Mouse (Mus musculus): ENCODE data around the gene Serpina1b. TPM values are rescaled to one million over a fixed set of nuclear protein-coding genes. Genes with fewer than 3 reads are reported as not detected.
"Not testable (repeated sequence)": the region's sequence is repeated elsewhere in the genome, so short reads cannot be mapped to it uniquely, and the experiment has no call there.

Serpina1b gene
- 465 and 505 TPM in 2 replicates for polyA plus RNA-seq (2015; fragmentation: Nextera tagmentation; extraction: Ambion mirVana)

DNA sequence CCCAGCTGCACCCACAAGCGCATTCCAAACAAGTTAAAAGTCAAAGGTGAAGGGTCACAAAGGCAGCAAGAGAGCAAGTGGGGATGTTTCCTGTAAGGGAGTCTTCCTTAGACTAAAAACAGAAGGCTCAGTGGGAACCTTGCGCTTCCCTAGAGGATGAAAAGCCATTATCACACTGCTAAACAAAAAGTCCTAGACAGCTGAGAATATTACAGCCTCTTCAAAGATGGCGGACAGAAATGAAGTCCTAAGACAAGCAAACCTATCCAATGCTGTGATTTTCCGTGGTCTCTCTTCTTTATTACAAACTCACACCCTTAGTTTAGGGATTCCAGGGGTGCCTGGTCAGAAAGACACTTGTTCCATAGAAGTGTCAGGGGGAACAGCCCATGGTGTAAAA is at the start of gene Serpina1b:
Gene Serpina1b, minus strand, starts transcription at position 101 of the 400 bp plus-strand sequence.
- H3K27ac ChIP-seq; DNase-seq; H3K4me2 ChIP-seq; H3K36me3 ChIP-seq; H3K27me3 ChIP-seq; H3K4me1 ChIP-seq (replicated peaks); ATAC-seq (ENCODE audit: low read depth); H3K4me3 ChIP-seq (replicated peaks); H3K9me3 ChIP-seq (replicated peaks); H3K9ac ChIP-seq: not testable (repeated sequence)
- 52% methylated on average over 4 of the region's 4 CpGs for WGBS (ENCODE audit: insufficient replicate concordance)

DNA sequence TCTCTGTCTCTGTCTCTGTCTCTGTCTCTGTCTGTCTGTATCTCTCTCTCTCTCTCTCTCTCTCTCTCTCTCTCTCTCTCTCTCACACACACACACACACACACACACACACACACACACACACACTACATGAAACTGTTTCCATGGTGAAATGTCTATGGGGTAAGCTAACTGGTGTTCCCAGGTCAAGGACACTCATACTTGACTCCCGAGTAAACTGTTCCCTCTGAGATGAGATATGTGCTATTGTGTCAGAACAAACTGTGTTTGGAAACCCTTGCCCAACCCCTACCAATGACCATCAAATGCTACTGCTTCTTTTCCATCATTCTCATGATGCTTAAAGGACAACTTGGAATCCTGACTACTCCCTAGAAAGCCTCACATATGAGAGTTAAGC is 36.7 kb upstream of the Serpina1b start:
- H3K27ac ChIP-seq; H3K4me3 ChIP-seq (replicated peaks); H3K36me3 ChIP-seq; H3K9ac ChIP-seq; ATAC-seq (ENCODE audit: low read depth); DNase-seq; H3K27me3 ChIP-seq; H3K9me3 ChIP-seq (replicated peaks); H3K4me1 ChIP-seq (replicated peaks); H3K4me2 ChIP-seq: not testable (repeated sequence)
- 32% methylated on average over 1 of the region's 1 CpGs for WGBS (ENCODE audit: insufficient replicate concordance)

DNA sequence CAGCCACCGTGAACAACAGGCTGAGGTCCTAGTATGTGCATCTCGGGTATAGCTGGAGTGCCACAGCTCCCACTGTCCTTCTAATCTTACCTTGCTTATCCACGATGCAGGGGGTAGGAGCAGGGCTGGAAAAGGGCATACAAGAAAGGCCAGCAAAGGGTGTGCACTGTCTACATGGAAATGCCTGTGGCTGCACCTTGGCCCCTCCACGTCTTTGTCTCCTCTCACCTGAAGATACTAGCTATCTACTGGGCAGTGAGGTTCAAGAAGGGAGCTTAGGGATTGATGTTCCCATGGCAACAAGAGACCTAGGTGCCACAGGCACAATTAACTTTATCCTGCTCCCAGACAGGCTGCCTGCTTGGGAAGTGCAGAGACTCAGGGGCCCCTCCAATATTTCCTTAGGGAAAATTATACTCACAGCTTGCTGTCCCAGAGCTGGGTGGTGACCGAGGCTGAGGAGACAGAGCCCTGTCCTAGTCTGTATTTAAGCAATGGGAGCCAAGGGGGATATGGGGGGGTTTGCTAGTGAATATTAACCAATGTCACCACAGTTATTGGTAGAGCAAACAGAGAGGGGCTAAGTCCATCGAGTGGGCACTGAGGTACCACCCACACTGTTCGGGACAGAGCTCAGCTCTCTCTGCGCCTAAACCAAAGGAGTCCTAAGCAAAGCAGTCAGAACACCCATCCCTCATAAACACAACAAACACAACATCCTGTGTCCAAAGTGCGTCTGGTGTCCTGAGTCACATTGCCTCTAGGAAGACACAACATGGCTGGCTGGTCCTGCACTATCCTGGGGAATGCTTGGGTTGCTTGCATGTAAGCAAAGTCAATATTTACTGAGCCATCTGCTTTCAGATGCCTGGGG is 33.2 kb upstream of the Serpina1b start, which contains the start of gene Serpina1a:
Gene Serpina1a, minus strand, starts transcription at position 462 of the 874 bp plus-strand sequence.
- not testable (repeated sequence) for H3K4me1 ChIP-seq (replicated peaks); DNase-seq; H3K36me3 ChIP-seq; H3K9me3 ChIP-seq (replicated peaks); H3K9ac ChIP-seq; H3K27ac ChIP-seq; H3K27me3 ChIP-seq
- Histone ChIP-seq H3K4me3 (replicated peaks) (peak within 1 kb of the TSS; percentile 41), H3K4me2 (peak within 1 kb of the TSS; percentile 46)
- WGBS (ENCODE audit: insufficient replicate concordance), result 49% methylated on average over 9 of the region's 9 CpGs
- peak; percentile 53; the same call in 1 of the 2 replicates for ATAC-seq (ENCODE audit: low read depth)

- H3K4me2 ChIP-seq, result peak overlapping the region; percentile 38
- no peaks in the 10 kb centered on the region; the same call in 1 of the 2 replicates for H3K4me1 ChIP-seq (replicated peaks)
- no peak overlapping the region for H3K9ac ChIP-seq
- H3K36me3 ChIP-seq, result no peaks in the 10 kb centered on the region
- H3K9me3 ChIP-seq (replicated peaks), result no peaks in the 10 kb centered on the region
- no peaks in the 10 kb centered on the region for H3K27me3 ChIP-seq
- DNase-seq (no peak), ATAC-seq (ENCODE audit: low read depth) (no peak)
- H3K4me3 ChIP-seq (replicated peaks), result no peak overlapping the region
- no peak overlapping the region for H3K27ac ChIP-seq
- WGBS (ENCODE audit: insufficient replicate concordance), result 38% methylated on average over 3 of the region's 3 CpGs
Observed at GRCm38 (mm10) chr12:103860976-103861375, 30.8 kb upstream of the Serpina1b start.

GRCm38 (mm10) chr12:103860571-103860970 is 30.4 kb upstream of the Serpina1b start:
- DNase-seq, H3K27ac ChIP-seq: not testable (repeated sequence)

GRCm38 (mm10) chr12:103859584-103859983 is 29.4 kb upstream of the Serpina1b start:
- 33% methylated on average over 3 of the region's 3 CpGs for WGBS (ENCODE audit: insufficient replicate concordance)
- not testable (repeated sequence) for DNase-seq; H3K27ac ChIP-seq; H3K36me3 ChIP-seq; H3K9ac ChIP-seq; H3K4me1 ChIP-seq (replicated peaks); H3K4me3 ChIP-seq (replicated peaks); H3K27me3 ChIP-seq; H3K9me3 ChIP-seq (replicated peaks); ATAC-seq (ENCODE audit: low read depth); H3K4me2 ChIP-seq

More at GRCm38 (mm10) chr12:103860571-103860970, 30.4 kb upstream of the Serpina1b start:
- H3K36me3 ChIP-seq; H3K9ac ChIP-seq; H3K4me1 ChIP-seq (replicated peaks); H3K4me3 ChIP-seq (replicated peaks); ATAC-seq (ENCODE audit: low read depth); H3K9me3 ChIP-seq (replicated peaks); H3K27me3 ChIP-seq: not testable (repeated sequence)
- peak overlapping the region; percentile 38 for H3K4me2 ChIP-seq
- 53% methylated on average over 3 of the region's 4 CpGs for WGBS (ENCODE audit: insufficient replicate concordance)

DNA sequence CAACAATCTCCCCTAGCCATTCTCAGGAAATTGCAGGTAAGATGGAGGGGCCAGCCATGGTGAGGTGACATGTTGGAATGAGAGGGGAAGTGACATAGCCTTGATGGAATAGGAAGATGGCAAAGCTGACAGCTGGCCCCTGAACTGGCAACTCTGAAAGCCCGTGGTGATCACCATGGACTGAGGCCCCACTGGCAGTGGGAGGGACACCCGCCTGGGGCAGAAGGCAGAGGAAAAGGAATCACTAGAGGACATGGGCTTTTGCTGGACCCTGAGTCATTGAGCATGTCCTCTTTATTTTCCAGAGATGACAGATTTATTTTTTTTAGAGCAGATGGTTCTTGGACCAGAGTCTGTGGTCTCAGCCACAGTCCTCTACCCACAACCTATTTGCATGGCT is 22.9 kb upstream of the Serpina1b start:
- not testable (repeated sequence) for DNase-seq; ATAC-seq (ENCODE audit: low read depth); H3K4me2 ChIP-seq; H3K27ac ChIP-seq; H3K9ac ChIP-seq; H3K9me3 ChIP-seq (replicated peaks); H3K4me3 ChIP-seq (replicated peaks); H3K27me3 ChIP-seq; H3K4me1 ChIP-seq (replicated peaks); H3K36me3 ChIP-seq
- WGBS (ENCODE audit: insufficient replicate concordance), result 72% methylated on average over 2 of the region's 2 CpGs

DNA sequence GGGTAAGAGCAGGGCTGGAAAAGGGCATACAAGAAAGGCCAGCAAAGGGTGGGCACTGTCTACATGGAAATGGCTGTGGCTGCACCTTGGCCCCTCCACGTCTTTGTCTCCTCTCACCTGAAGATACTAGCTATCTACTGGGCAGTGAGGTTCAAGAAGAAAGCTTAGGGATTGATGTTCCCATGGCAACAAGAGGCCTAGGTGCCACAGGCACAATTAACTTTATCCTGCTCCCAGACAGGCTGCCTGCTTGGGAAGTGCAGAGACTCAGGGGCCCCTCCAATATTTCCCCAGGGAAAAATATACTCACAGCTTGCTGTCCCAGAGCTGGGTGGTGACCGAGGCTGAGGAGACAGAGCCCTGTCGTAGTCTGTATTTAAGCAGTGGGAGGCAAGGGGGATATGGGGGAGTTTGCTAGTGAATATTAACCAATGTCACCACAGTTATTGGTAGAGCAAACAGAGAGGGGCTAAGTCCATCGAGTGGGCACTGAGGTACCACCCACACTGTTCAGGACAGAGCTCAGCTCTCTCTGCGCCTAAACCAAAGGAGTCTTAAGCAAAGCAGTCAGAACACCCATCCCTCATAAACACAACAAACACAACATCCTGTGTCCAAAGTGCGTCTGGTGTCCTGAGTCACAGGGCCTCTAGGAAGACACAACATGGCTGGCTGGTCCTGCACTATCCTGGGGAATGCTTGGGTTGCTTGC is 2.4 kb downstream of the Serpina1b start:
- not testable (repeated sequence) for H3K9me3 ChIP-seq (replicated peaks); H3K27me3 ChIP-seq; H3K27ac ChIP-seq; H3K36me3 ChIP-seq; DNase-seq; H3K4me1 ChIP-seq (replicated peaks)
- H3K4me3 ChIP-seq (replicated peaks), result peak overlapping the region; percentile 47
- 49% methylated on average over 6 of the region's 6 CpGs for WGBS (ENCODE audit: insufficient replicate concordance)
- ATAC-seq (ENCODE audit: low read depth), result peak; percentile 23; the same call in 1 of the 2 replicates
- 0 out of 2 replicates have a peak overlapping the region, but pooled peaks have one; percentile 26 for H3K9ac ChIP-seq
- peak overlapping the region; percentile 26 for H3K4me2 ChIP-seq

- not testable (repeated sequence) for H3K4me1 ChIP-seq (replicated peaks); H3K4me3 ChIP-seq (replicated peaks); H3K9ac ChIP-seq; ATAC-seq (ENCODE audit: low read depth); DNase-seq; H3K27me3 ChIP-seq; H3K4me2 ChIP-seq; H3K36me3 ChIP-seq; H3K9me3 ChIP-seq (replicated peaks); H3K27ac ChIP-seq
- WGBS (ENCODE audit: insufficient replicate concordance), result 44% methylated on average over 5 of the region's 5 CpGs
Observed at GRCm38 (mm10) chr12:103823826-103824225, 6.3 kb downstream of the Serpina1b start.

DNA sequence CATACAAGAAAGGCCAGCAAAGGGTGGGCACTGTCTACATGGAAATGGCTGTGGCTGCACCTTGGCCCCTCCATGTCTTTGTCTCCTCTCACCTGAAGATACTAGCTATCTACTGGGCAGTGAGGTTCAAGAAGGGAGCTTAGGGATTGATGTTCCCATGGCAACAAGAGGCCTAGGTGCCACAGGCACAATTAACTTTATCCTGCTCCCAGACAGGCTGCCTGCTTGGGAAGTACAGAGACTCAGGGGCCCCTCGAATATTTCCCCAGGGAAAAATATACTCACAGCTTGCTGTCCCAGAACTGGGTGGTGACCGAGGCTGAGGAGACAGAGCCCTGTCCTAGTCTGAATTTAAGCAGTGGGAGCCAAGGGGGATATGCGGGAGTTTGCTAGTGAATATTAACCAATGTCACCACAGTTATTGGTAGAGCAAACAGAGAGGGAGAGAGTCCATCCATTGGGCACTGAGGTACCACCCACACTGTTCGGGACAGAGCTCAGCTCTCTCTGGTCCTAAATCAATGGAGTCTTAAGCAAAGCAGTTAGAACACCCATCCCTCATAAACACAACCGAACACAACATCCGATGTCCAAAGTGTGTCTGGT is 56.8 kb downstream of the Serpina1b start, which contains the start of gene Serpina1d:
Gene Serpina1d, minus strand, starts transcription at position 347 of the 606 bp plus-strand sequence.
- not testable (repeated sequence) for H3K9ac ChIP-seq; H3K9me3 ChIP-seq (replicated peaks); H3K4me1 ChIP-seq (replicated peaks); H3K36me3 ChIP-seq; DNase-seq; H3K27me3 ChIP-seq; H3K27ac ChIP-seq
- H3K4me3 ChIP-seq (replicated peaks), result peak within 1 kb of the TSS; percentile 22; the same call in 1 of the 2 replicates
- H3K4me2 ChIP-seq, result 0 out of 2 replicates have a peak within 1 kb of the TSS, but pooled peaks have one; percentile 26
- peak; percentile 36; the same call in 1 of the 2 replicates for ATAC-seq (ENCODE audit: low read depth)
- 51% methylated on average over 6 of the region's 6 CpGs for WGBS (ENCODE audit: insufficient replicate concordance)

GRCm38 (mm10) chr12:103770597-103770996 is 59.6 kb downstream of the Serpina1b start:
- not testable (repeated sequence) for H3K27me3 ChIP-seq; H3K9me3 ChIP-seq (replicated peaks); H3K4me3 ChIP-seq (replicated peaks); ATAC-seq (ENCODE audit: low read depth); H3K36me3 ChIP-seq; H3K4me2 ChIP-seq; H3K4me1 ChIP-seq (replicated peaks); H3K9ac ChIP-seq; H3K27ac ChIP-seq; DNase-seq
- 65% methylated on average over 1 of the region's 1 CpGs for WGBS (ENCODE audit: insufficient replicate concordance)
